Mouse (Mus musculus): ENCODE data around the gene 2210407C18Rik. TPM values are rescaled to one million over a fixed set of nuclear protein-coding genes. Genes with fewer than 3 reads are reported as not detected.

2210407C18Rik gene
- polyA plus RNA-seq (2015; fragmentation: Nextera tagmentation; extraction: Ambion mirVana): not detected in 2 replicates

DNA sequence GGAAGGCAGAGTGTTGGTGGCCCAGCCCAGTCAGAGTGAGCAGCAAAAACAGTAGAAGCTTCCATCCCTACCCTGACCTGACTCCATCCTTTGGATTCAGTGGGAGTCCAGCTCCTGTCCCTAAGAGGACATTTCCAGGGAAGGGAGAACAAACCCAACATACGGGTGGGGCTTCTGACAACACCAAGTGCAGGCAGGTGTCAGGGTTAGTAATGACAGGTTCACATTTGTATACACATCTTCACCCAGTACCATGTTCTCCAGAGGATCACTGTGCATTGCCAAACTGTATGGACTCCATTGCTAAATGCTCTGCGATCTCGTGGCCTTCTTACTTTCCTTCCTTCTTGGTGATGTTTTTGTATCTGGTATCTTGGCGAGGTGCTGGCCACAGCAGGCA lies at the start of gene 2210407C18Rik:
Gene 2210407C18Rik, minus strand, starts transcription at position 101 of the 400 bp plus-strand sequence.
- H3K27me3 ChIP-seq: no peaks in the 10 kb centered on the region
- no peak within 1 kb of the TSS for H3K9ac ChIP-seq
- H3K4me3 ChIP-seq: no peak within 1 kb of the TSS
- H3K27ac ChIP-seq (replicated peaks): no peak within 1 kb of the TSS
- H3K4me2 ChIP-seq: no peak within 1 kb of the TSS
- 89% methylated on average over 4 of the region's 4 CpGs for WGBS
- no peaks in the 10 kb centered on the region for H3K36me3 ChIP-seq
- no peaks in the 10 kb centered on the region for H3K9me3 ChIP-seq
- ATAC-seq (ENCODE audit: low FRiP score, low read depth): no peak
- no peaks in the 10 kb centered on the region for H3K4me1 ChIP-seq (replicated peaks)

DNA sequence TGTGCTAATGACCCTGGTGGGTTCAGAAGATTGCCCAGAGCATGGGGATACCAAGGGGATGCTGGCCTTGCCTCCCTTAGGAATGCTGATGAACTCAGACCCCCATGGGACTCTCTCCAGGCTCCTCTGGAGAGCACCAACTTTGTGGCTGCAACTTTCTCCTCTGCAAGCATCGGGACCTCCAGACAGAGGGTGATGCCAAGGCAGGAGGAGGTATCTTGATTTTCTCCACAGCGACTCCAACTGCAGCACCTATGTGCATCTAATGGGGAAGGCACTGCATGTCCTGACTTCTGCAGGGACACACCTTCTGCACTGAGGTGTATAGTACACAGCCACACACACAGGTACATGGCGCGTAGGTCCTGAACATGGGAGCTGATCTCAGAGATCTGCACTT lies 42.7 kb upstream of the 2210407C18Rik start, which contains the start of gene Olfr322:
Gene Olfr322, plus strand, starts transcription at position 187 of the 400 bp plus-strand sequence.
- no peak within 1 kb of the TSS for H3K27ac ChIP-seq (replicated peaks)
- no peak within 1 kb of the TSS for H3K9ac ChIP-seq
- H3K36me3 ChIP-seq: no peaks in the 10 kb centered on the region
- H3K4me1 ChIP-seq (replicated peaks): no peaks in the 10 kb centered on the region
- WGBS: 88% methylated on average over 4 of the region's 4 CpGs
- H3K9me3 ChIP-seq: no peaks in the 10 kb centered on the region
- ATAC-seq (ENCODE audit: low FRiP score, low read depth): no peak
- no peaks in the 10 kb centered on the region for H3K27me3 ChIP-seq
- no peak within 1 kb of the TSS for H3K4me2 ChIP-seq
- no peak within 1 kb of the TSS for H3K4me3 ChIP-seq

- Histone ChIP-seq H3K36me3 (no peaks in the 10 kb centered on the region), H3K4me2 (no peak overlapping the region), H3K9me3 (no peaks in the 10 kb centered on the region), H3K27ac (replicated peaks) (no peak overlapping the region), H3K4me1 (replicated peaks) (no peaks in the 10 kb centered on the region), H3K27me3 (no peaks in the 10 kb centered on the region), H3K9ac (no peak overlapping the region), H3K4me3 (no peak overlapping the region)
- 85% methylated on average over 3 of the region's 3 CpGs for WGBS
- ATAC-seq (ENCODE audit: low FRiP score, low read depth): no peak
Observed at GRCm38 (mm10) chr11:58655151-58655550, 39.3 kb upstream of the 2210407C18Rik start.

DNA sequence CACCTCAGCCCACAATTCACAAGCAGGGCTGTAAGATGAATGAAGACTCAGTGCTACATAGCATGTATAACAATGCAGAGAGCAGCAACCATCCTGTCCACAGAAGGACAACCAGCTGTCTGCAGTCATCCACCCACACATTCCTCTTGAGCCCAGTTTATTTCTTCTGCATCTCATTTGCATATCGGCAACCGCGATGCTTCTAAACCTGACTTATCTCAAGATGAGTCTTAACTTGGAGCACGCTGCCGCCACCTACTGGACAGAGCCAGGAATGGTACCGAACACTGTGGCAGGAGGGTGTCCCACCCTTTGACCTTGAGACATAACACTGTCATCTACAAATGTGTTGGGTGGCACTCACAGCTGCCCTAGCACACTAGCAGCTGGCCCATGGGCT lies 27.5 kb upstream of the 2210407C18Rik start:
- no peaks in the 10 kb centered on the region for H3K9me3 ChIP-seq
- H3K4me3 ChIP-seq: no peak overlapping the region
- H3K9ac ChIP-seq: no peak overlapping the region
- H3K27me3 ChIP-seq: peaks cover 10% of the 10 kb centered on the region; the same call in 1 of the 2 replicates
- no peak for ATAC-seq (ENCODE audit: low FRiP score, low read depth)
- 44% methylated on average over 6 of the region's 6 CpGs for WGBS
- H3K36me3 ChIP-seq: no peaks in the 10 kb centered on the region
- H3K4me1 ChIP-seq (replicated peaks): peaks cover 13% of the 10 kb centered on the region
- no peak overlapping the region for H3K27ac ChIP-seq (replicated peaks)
- H3K4me2 ChIP-seq: no peak overlapping the region

GRCm38 (mm10) chr11:58641638-58642358 lies 25.9 kb upstream of the 2210407C18Rik start:
- ATAC-seq (ENCODE audit: low FRiP score, low read depth): no peak
- H3K27me3 ChIP-seq: peaks cover 19% of the 10 kb centered on the region
- peaks cover 13% of the 10 kb centered on the region for H3K4me1 ChIP-seq (replicated peaks)
- no peak overlapping the region for H3K4me3 ChIP-seq
- H3K4me2 ChIP-seq: no peak overlapping the region
- H3K27ac ChIP-seq (replicated peaks): no peak overlapping the region
- H3K36me3 ChIP-seq: no peaks in the 10 kb centered on the region
- H3K9me3 ChIP-seq: no peaks in the 10 kb centered on the region
- WGBS: 86% methylated on average over 13 of the region's 13 CpGs
- H3K9ac ChIP-seq: no peak overlapping the region

GRCm38 (mm10) chr11:58641057-58641456 lies 25.2 kb upstream of the 2210407C18Rik start:
- peak overlapping the region; percentile 57; the same call in 1 of the 2 replicates for H3K9ac ChIP-seq
- no peak overlapping the region for H3K27ac ChIP-seq (replicated peaks)
- WGBS: 31% methylated on average over 14 of the region's 14 CpGs
- H3K4me3 ChIP-seq: peak overlapping the region; percentile 48
- no peak for ATAC-seq (ENCODE audit: low FRiP score, low read depth)
- H3K9me3 ChIP-seq: no peaks in the 10 kb centered on the region
- peak overlapping the region; percentile 99 for H3K4me2 ChIP-seq
- peaks cover 19% of the 10 kb centered on the region for H3K27me3 ChIP-seq
- peaks cover 13% of the 10 kb centered on the region for H3K4me1 ChIP-seq (replicated peaks)
- H3K36me3 ChIP-seq: no peaks in the 10 kb centered on the region

GRCm38 (mm10) chr11:58640272-58640867 lies 24.5 kb upstream of the 2210407C18Rik start, which contains the start of gene Trim58:
TSS of gene Trim58 (plus strand) at chr11:58640465.
- WGBS: 6% methylated on average over 34 of the region's 34 CpGs
- peak; percentile 59; the same call in 1 of the 2 replicates for ATAC-seq (ENCODE audit: low FRiP score, low read depth)
- no peaks in the 10 kb centered on the region for H3K9me3 ChIP-seq
- peaks cover 13% of the 10 kb centered on the region for H3K4me1 ChIP-seq (replicated peaks)
- peak within 1 kb of the TSS; percentile 99 for H3K4me2 ChIP-seq
- no peak within 1 kb of the TSS for H3K27ac ChIP-seq (replicated peaks)
- H3K9ac ChIP-seq: peak within 1 kb of the TSS; percentile 57
- H3K27me3 ChIP-seq: peaks cover 19% of the 10 kb centered on the region
- no peaks in the 10 kb centered on the region for H3K36me3 ChIP-seq
- H3K4me3 ChIP-seq: peak within 1 kb of the TSS; percentile 48

DNA sequence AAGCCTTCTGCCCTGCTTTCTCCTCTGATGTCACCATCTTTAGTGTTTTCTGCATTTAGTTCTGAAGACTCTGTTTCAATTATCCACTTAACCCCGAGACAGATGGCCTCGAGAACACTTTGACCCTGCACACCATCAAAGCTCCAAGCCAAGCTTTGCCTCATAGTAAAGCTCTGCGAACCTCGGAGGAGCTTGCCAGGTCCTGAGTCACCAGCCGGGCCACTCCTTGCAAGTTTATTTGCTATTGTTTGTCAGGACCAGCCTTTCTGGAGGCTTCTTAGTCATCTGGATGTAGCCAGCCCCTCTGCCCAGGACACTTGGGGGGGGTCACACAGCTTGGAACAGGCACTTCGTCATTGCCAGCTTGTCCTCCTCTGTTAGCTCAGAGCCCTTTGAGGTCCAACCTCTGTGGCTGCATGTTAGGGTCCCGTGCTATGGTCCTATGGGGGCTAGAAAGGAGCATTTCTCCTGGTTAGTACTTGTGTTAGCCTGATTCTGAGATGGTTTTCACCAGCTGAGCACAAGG lies 22.4 kb upstream of the 2210407C18Rik start:
- Histone ChIP-seq H3K36me3 (no peaks in the 10 kb centered on the region), H3K9ac (no peak overlapping the region), H3K27me3 (peaks cover 19% of the 10 kb centered on the region), H3K4me3 (no peak overlapping the region), H3K27ac (replicated peaks) (no peak overlapping the region), H3K4me2 (no peak overlapping the region), H3K4me1 (replicated peaks) (peaks cover 13% of the 10 kb centered on the region), H3K9me3 (no peaks in the 10 kb centered on the region)
- WGBS: 74% methylated on average over 7 of the region's 7 CpGs
- ATAC-seq (ENCODE audit: low FRiP score, low read depth): no peak

DNA sequence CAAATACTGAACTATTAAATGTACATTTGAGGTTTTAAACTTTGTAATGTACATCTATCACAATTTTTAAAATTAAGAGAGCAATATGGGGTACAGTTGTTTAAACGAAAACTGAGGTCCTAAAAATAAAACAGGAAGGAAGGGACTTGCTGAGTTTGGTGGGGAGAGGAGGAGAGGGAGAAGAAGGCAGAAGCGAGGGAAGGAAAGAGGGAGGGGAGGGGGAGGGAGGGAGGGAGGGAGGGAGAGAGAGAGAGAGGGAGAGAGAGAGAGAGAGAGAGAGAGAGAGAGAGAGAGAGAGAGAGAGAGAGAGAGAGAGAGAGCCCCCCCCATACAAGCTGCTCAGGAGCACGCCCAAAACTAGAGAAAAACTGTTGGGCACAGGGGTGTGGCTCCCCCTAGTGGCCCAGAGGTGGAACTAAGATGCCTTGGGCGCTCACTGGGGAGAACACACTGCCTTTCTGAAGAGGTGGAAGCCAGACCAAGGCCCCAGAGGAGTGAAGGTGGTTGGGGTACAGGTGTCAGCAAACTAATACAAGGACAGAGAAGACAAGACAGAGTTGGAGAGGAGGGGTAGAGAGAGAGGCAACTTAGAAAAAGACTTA lies 20.6 kb upstream of the 2210407C18Rik start:
- peaks cover 13% of the 10 kb centered on the region for H3K4me1 ChIP-seq (replicated peaks)
- no peak overlapping the region for H3K9ac ChIP-seq
- ATAC-seq (ENCODE audit: low FRiP score, low read depth): no peak
- peaks cover 17% of the 10 kb centered on the region for H3K27me3 ChIP-seq
- no peaks in the 10 kb centered on the region for H3K9me3 ChIP-seq
- no peak overlapping the region for H3K4me3 ChIP-seq
- no peak overlapping the region for H3K4me2 ChIP-seq
- H3K27ac ChIP-seq (replicated peaks): no peak overlapping the region
- WGBS: 19% methylated on average over 3 of the region's 4 CpGs
- no peaks in the 10 kb centered on the region for H3K36me3 ChIP-seq

DNA sequence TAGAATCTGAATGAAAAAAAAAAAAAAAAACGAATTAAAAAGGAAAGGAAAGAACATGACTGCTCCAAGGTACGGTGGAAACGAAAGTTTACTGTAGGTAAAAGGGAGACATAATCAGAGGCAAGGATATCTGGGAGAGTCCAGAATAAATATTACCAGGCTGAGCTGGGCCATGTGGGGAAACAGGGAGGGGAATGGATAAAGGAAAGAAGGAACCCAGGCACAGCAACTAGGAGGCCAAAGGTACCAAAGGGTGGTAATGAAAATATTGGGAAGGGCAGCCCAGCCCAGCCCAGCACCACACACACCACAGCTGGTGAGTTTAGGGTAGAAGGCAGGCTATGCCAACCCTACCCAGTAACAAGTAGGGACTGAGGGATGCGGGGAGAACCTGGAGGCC lies 19.0 kb upstream of the 2210407C18Rik start:
- Histone ChIP-seq H3K36me3 (no peaks in the 10 kb centered on the region), H3K27ac (replicated peaks) (no peak overlapping the region), H3K27me3 (peaks cover 9% of the 10 kb centered on the region; the same call in 1 of the 2 replicates), H3K4me2 (no peak overlapping the region), H3K4me3 (no peak overlapping the region), H3K9me3 (no peaks in the 10 kb centered on the region), H3K9ac (no peak overlapping the region), H3K4me1 (replicated peaks) (peaks cover under 1% of the 10 kb centered on the region; the same call in 1 of the 2 replicates)
- no peak for ATAC-seq (ENCODE audit: low FRiP score, low read depth)
- 68% methylated on average over 4 of the region's 4 CpGs for WGBS

DNA sequence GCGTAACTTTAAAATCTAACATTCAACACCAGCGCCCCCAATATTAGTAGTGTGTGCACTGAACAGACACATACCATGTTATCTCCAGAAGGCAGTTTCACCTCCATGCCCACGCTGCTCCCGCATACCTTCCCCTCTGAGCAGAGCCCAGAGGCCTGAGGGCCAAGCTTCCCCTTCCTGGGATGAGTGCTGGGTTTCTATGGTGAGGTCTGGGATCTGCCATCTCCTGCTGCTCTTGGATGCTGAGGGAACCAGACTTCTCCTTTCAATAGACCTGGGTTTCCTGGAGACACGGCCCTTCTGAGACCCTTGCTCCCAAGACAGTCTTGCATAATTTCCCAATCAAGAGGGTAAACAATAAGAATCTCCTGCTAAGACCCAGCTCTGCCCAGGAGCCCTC lies 14.5 kb upstream of the 2210407C18Rik start, which contains the start of gene Olfr323:
Gene Olfr323, minus strand, starts transcription at position 101 of the 400 bp plus-strand sequence.
- H3K9ac ChIP-seq: no peak within 1 kb of the TSS
- WGBS: 65% methylated on average over 5 of the region's 5 CpGs
- no peak for ATAC-seq (ENCODE audit: low FRiP score, low read depth)
- H3K4me2 ChIP-seq: no peak within 1 kb of the TSS
- no peaks in the 10 kb centered on the region for H3K27me3 ChIP-seq
- H3K4me3 ChIP-seq: no peak within 1 kb of the TSS
- no peaks in the 10 kb centered on the region for H3K4me1 ChIP-seq (replicated peaks)
- H3K36me3 ChIP-seq: no peaks in the 10 kb centered on the region
- H3K9me3 ChIP-seq: no peaks in the 10 kb centered on the region
- H3K27ac ChIP-seq (replicated peaks): no peak within 1 kb of the TSS

- H3K27me3 ChIP-seq: no peaks in the 10 kb centered on the region
- 49% methylated on average over 4 of the region's 4 CpGs for WGBS
- ATAC-seq (ENCODE audit: low FRiP score, low read depth): no peak
- H3K27ac ChIP-seq (replicated peaks): no peak overlapping the region
- H3K4me2 ChIP-seq: no peak overlapping the region
- no peaks in the 10 kb centered on the region for H3K4me1 ChIP-seq (replicated peaks)
- H3K9me3 ChIP-seq: no peaks in the 10 kb centered on the region
- no peak overlapping the region for H3K9ac ChIP-seq
- no peaks in the 10 kb centered on the region for H3K36me3 ChIP-seq
- no peak overlapping the region for H3K4me3 ChIP-seq
Observed at GRCm38 (mm10) chr11:58626146-58626545, 10.3 kb upstream of the 2210407C18Rik start.

All from hindbrain, embryonic 15.5 days (tissue).